Mouse (Mus musculus) liver, postnatal 0 days (tissue): Measurements from ENCODE around the gene Paqr3.

Experiments used
- CTCF ChIP-seq: sonication (generic); IDR thresholded peaks from 2 replicates; pipeline ENCODE4 v1.5.1; 2016; ENCODE audit warnings: antibody characterized with exemption, low read depth
- EP300 ChIP-seq: IDR thresholded peaks from 2 replicates; pipeline ENCODE4 v1.6.1; 2016; ENCODE audit warnings: antibody characterized with exemption, low read depth, mild to moderate bottlenecking

- peak; percentile 52 for TF ChIP-seq CTCF
- TF ChIP-seq EP300, result no peak
Observed at GRCm38 (mm10) chr5:97081481-97081880, 29.9 kb downstream of the Paqr3 start.
